In genomic region chr10:87477895-87478294, GRCm38 (mm10) we compare ENCODE assay signal across 27 mouse cellular contexts. TPM values are rescaled to one million over a fixed set of nuclear protein-coding genes. Genes with fewer than 3 reads are reported as not detected.
DNase-seq lines count a peak whose midpoint lies in the region; ATAC-seq and TF ChIP-seq lines count a peak whose summit lies in the region.
"Had no signal": no experiment of that assay in that cellular context is flagged by ENCODE, and none has a peak within 500 bp of the region (broad histone marks: within the 10 kb centered on the region; RNA-seq: fewer than 3 reads in every experiment).

No protein-coding gene starts in this region.

- no peak overlapping the region for H3K4me2 ChIP-seq in hindbrain, embryonic 16.5 days (ENCODE audit: low read length)
- H3K4me2 ChIP-seq in midbrain, postnatal 0 days (ENCODE audit: low read depth, low read length, poor library complexity, severe bottlenecking): no peak overlapping the region
- H3K4me2 ChIP-seq in midbrain, embryonic 13.5 days (replicated peaks): no peak overlapping the region
- H3K4me2 ChIP-seq: embryonic facial prominence, embryonic 12.5 days; embryonic facial prominence, embryonic 15.5 days; forebrain, embryonic 12.5 days; forebrain, embryonic 15.5 days; heart, embryonic 12.5 days; heart, embryonic 15.5 days; hindbrain, embryonic 15.5 days had no signal

- no peak overlapping the region for H3K27ac ChIP-seq in hindbrain, embryonic 10.5 days
- H3K27ac ChIP-seq in hindbrain, embryonic 16.5 days (ENCODE audit: low read depth, low read length): no peak overlapping the region
- no peak overlapping the region for H3K27ac ChIP-seq in midbrain, embryonic 10.5 days (replicated peaks)
- H3K27ac ChIP-seq in midbrain, postnatal 0 days (ENCODE audit: low read depth, low read length): no peak overlapping the region
- no peak overlapping the region for H3K27ac ChIP-seq in midbrain, embryonic 13.5 days
- H3K27ac ChIP-seq: embryonic facial prominence, embryonic 12.5 days; embryonic facial prominence, embryonic 15.5 days; forebrain, embryonic 12.5 days; forebrain, embryonic 15.5 days; heart, embryonic 15.5 days; hindbrain, embryonic 15.5 days had no signal

- WGBS in hindbrain, embryonic 10.5 days: 39% methylated on average over 5 of the region's 5 CpGs
- 50% methylated on average over 5 of the region's 5 CpGs for WGBS in hindbrain, embryonic 16.5 days
- 63% methylated on average over 5 of the region's 5 CpGs for WGBS in midbrain, embryonic 10.5 days
- 24% methylated on average over 5 of the region's 5 CpGs for WGBS in midbrain, postnatal 0 days
- WGBS in midbrain, embryonic 13.5 days: 38% methylated on average over 5 of the region's 5 CpGs

- no peak for ATAC-seq in hindbrain, embryonic 16.5 days
- ATAC-seq in midbrain, postnatal 0 days (ENCODE audit: low FRiP score): no peak
- peak; percentile 63; the same call in 1 of the 2 replicates for ATAC-seq in midbrain, embryonic 13.5 days
- ATAC-seq: activated CD4-positive, CD25-positive, alpha-beta regulatory T cell, adult 4 months; forebrain, embryonic 15.5 days had no signal

- peaks cover 38% of the 10 kb centered on the region for H3K4me1 ChIP-seq in hindbrain, embryonic 10.5 days (replicated peaks)
- peaks cover 3% of the 10 kb centered on the region; the same call in 1 of the 2 replicates for H3K4me1 ChIP-seq in hindbrain, embryonic 16.5 days (ENCODE audit: control insufficient read depth, insufficient read depth, low read depth, low read length)
- H3K4me1 ChIP-seq in midbrain, embryonic 10.5 days: peaks cover 46% of the 10 kb centered on the region
- no peaks in the 10 kb centered on the region for H3K4me1 ChIP-seq in midbrain, postnatal 0 days (ENCODE audit: insufficient read depth, low read length)
- H3K4me1 ChIP-seq in midbrain, embryonic 13.5 days (replicated peaks): peaks cover 18% of the 10 kb centered on the region
- H3K4me1 ChIP-seq: embryonic facial prominence, embryonic 12.5 days; embryonic facial prominence, embryonic 15.5 days; heart, embryonic 12.5 days; heart, embryonic 15.5 days had no signal

- peak; percentile 16 for DNase-seq in hindbrain, embryonic 10.5 days (ENCODE audit: low spot score)
- DNase-seq in midbrain, embryonic 10.5 days (ENCODE audit: low spot score): peak; percentile 40
- no peak for DNase-seq in midbrain, postnatal 0 days (ENCODE audit: low spot score)
- no peak for DNase-seq in lung, postnatal 25 days (ENCODE audit: low spot score)
- DNase-seq in right cerebral cortex, postnatal 4 days: no peak
- DNase-seq: adrenal gland, adult 8-10 months; adrenal gland, postnatal 25 days; cerebellum, adult 18-20 months; cerebellum, adult 9-10 months; cerebellum, postnatal 14 days; gastrocnemius, postnatal 25 days; heart, adult 18-20 months; heart, postnatal 10 days; heart, postnatal 36 days had no signal

- H3K9ac ChIP-seq in hindbrain, embryonic 16.5 days (ENCODE audit: low read depth, low read length): no peak overlapping the region
- H3K9ac ChIP-seq in midbrain, postnatal 0 days (replicated peaks; ENCODE audit: low read length, poor library complexity, severe bottlenecking): no peak overlapping the region
- no peak overlapping the region for H3K9ac ChIP-seq in midbrain, embryonic 13.5 days (replicated peaks)
- H3K9ac ChIP-seq: embryonic facial prominence, embryonic 12.5 days; embryonic facial prominence, embryonic 15.5 days; forebrain, embryonic 12.5 days; forebrain, embryonic 15.5 days; heart, embryonic 12.5 days; heart, embryonic 15.5 days; hindbrain, embryonic 15.5 days had no signal

- no peak overlapping the region for H3K4me3 ChIP-seq in hindbrain, embryonic 10.5 days
- no peak overlapping the region for H3K4me3 ChIP-seq in hindbrain, embryonic 16.5 days (ENCODE audit: low read length)
- no peak overlapping the region for H3K4me3 ChIP-seq in midbrain, embryonic 10.5 days
- H3K4me3 ChIP-seq in midbrain, postnatal 0 days (ENCODE audit: low read depth, low read length): no peak overlapping the region
- H3K4me3 ChIP-seq in midbrain, embryonic 13.5 days (replicated peaks): no peak overlapping the region
- H3K4me3 ChIP-seq: embryonic facial prominence, embryonic 12.5 days; embryonic facial prominence, embryonic 15.5 days; forebrain, embryonic 12.5 days; forebrain, embryonic 15.5 days; heart, embryonic 12.5 days; heart, embryonic 15.5 days; hindbrain, embryonic 15.5 days had no signal

- H3K9me3 ChIP-seq in hindbrain, embryonic 10.5 days: peaks cover 4% of the 10 kb centered on the region; the same call in 1 of the 2 replicates
- no peaks in the 10 kb centered on the region; the same call in 1 of the 2 replicates for H3K9me3 ChIP-seq in hindbrain, embryonic 16.5 days (ENCODE audit: control insufficient read depth, low read length)
- H3K9me3 ChIP-seq in midbrain, embryonic 10.5 days (replicated peaks): peaks cover 9% of the 10 kb centered on the region; the same call in 1 of the 2 replicates
- no peaks in the 10 kb centered on the region; the same call in 1 of the 2 replicates for H3K9me3 ChIP-seq in midbrain, postnatal 0 days (ENCODE audit: low read length)
- H3K9me3 ChIP-seq in midbrain, embryonic 13.5 days: peaks cover 4% of the 10 kb centered on the region; the same call in 1 of the 2 replicates
- H3K9me3 ChIP-seq: embryonic facial prominence, embryonic 12.5 days; embryonic facial prominence, embryonic 15.5 days; forebrain, embryonic 12.5 days; forebrain, embryonic 15.5 days; heart, embryonic 15.5 days; hindbrain, embryonic 15.5 days had no signal

- H3K27me3 ChIP-seq in hindbrain, embryonic 10.5 days (ENCODE audit: insufficient read depth, poor library complexity, severe bottlenecking): peaks cover 28% of the 10 kb centered on the region
- no peaks in the 10 kb centered on the region for H3K27me3 ChIP-seq in hindbrain, embryonic 16.5 days (replicated peaks; ENCODE audit: control insufficient read depth, insufficient read depth, low read length)
- peaks cover 29% of the 10 kb centered on the region for H3K27me3 ChIP-seq in midbrain, embryonic 10.5 days (ENCODE audit: low read depth, poor library complexity, severe bottlenecking)
- no peaks in the 10 kb centered on the region for H3K27me3 ChIP-seq in midbrain, postnatal 0 days (ENCODE audit: insufficient read depth, low read length)
- H3K27me3 ChIP-seq in midbrain, embryonic 13.5 days: no peaks in the 10 kb centered on the region
- H3K27me3 ChIP-seq: embryonic facial prominence, embryonic 12.5 days; forebrain, embryonic 15.5 days; hindbrain, embryonic 15.5 days had no signal

- H3K36me3 ChIP-seq in hindbrain, embryonic 10.5 days: no peaks in the 10 kb centered on the region
- H3K36me3 ChIP-seq in hindbrain, embryonic 16.5 days (ENCODE audit: control insufficient read depth, insufficient read depth, low read length): no peaks in the 10 kb centered on the region
- H3K36me3 ChIP-seq in midbrain, embryonic 10.5 days: no peaks in the 10 kb centered on the region
- no peaks in the 10 kb centered on the region for H3K36me3 ChIP-seq in midbrain, postnatal 0 days (ENCODE audit: insufficient read depth, low read length)
- H3K36me3 ChIP-seq in midbrain, embryonic 13.5 days: no peaks in the 10 kb centered on the region
- H3K36me3 ChIP-seq: embryonic facial prominence, embryonic 12.5 days; embryonic facial prominence, embryonic 15.5 days; forebrain, embryonic 12.5 days; forebrain, embryonic 15.5 days; heart, embryonic 12.5 days; heart, embryonic 15.5 days; hindbrain, embryonic 15.5 days had no signal

- no peak for TF ChIP-seq CTCF in midbrain, postnatal 0 days (IDR thresholded peaks at IDR 0.05)

RNA-seq across cellular contexts. Expression of gene Ascl1, which starts 15.6 kb away (rescaled TPM):
- polyA plus RNA-seq in hindbrain, embryonic 10.5 days (2016; fragmentation: Nextera tagmentation; extraction: Ambion mirVana): 15.7 and 41.5 TPM in 2 replicates
- polyA plus RNA-seq in hindbrain, embryonic 16.5 days (2015; fragmentation: Nextera tagmentation; extraction: Ambion mirVana): 6.3 and 9.6 TPM in 2 replicates
- 29.4 and 48.2 TPM in 2 replicates for polyA plus RNA-seq in midbrain, embryonic 10.5 days (2016; fragmentation: Nextera tagmentation; extraction: Ambion mirVana)
- 9.2 and 16.3 TPM in 2 replicates for total RNA-seq in midbrain, postnatal 0 days (2014; rRNA removed)
- 2.5 and 2.8 TPM in 2 replicates for polyA plus RNA-seq in midbrain, postnatal 0 days (2015; fragmentation: Nextera tagmentation; extraction: Ambion mirVana)
- 33.3 and 53.1 TPM in 2 replicates for polyA plus RNA-seq in midbrain, embryonic 13.5 days (2015; fragmentation: Nextera tagmentation; extraction: Ambion mirVana)
- total RNA-seq: common myeloid progenitor, adult 5-6 weeks; gastrocnemius, adult 8-10 months; gastrocnemius, postnatal 25 days; heart, adult 18-20 months; heart, postnatal 10 days; heart, postnatal 36 days had no signal
- polyA plus RNA-seq: activated CD4-positive, CD25-positive, alpha-beta regulatory T cell, adult 4 months had no signal

RNA-seq across cellular contexts. Expression of gene Pah, which starts 43.7 kb away (rescaled TPM):
- not detected in 2 replicates for polyA plus RNA-seq in hindbrain, embryonic 10.5 days (2016; fragmentation: Nextera tagmentation; extraction: Ambion mirVana)
- 0.10 TPM in 1 of 2 replicates, not detected in the other for polyA plus RNA-seq in hindbrain, embryonic 16.5 days (2015; fragmentation: Nextera tagmentation; extraction: Ambion mirVana)
- polyA plus RNA-seq in midbrain, embryonic 10.5 days (2016; fragmentation: Nextera tagmentation; extraction: Ambion mirVana): 0.23 and 0.27 TPM in 2 replicates
- not detected in 2 replicates for total RNA-seq in midbrain, postnatal 0 days (2014; rRNA removed)
- polyA plus RNA-seq in midbrain, postnatal 0 days (2015; fragmentation: Nextera tagmentation; extraction: Ambion mirVana): 0.09 and 0.18 TPM in 2 replicates
- polyA plus RNA-seq in midbrain, embryonic 13.5 days (2015; fragmentation: Nextera tagmentation; extraction: Ambion mirVana): 0.18 and 0.20 TPM in 2 replicates
- total RNA-seq: adrenal gland, postnatal 25 days; common myeloid progenitor, adult 5-6 weeks; ES-E14; gastrocnemius, postnatal 25 days; heart, postnatal 10 days had no signal
- polyA plus RNA-seq: activated CD4-positive, CD25-positive, alpha-beta regulatory T cell, adult 4 months; embryonic facial prominence, embryonic 12.5 days; embryonic facial prominence, embryonic 15.5 days; forebrain, embryonic 12.5 days; forebrain, embryonic 15.5 days; heart, embryonic 12.5 days; heart, embryonic 15.5 days; hindbrain, embryonic 15.5 days had no signal

Comparison
In these comparisons a context has a peak if more than half of its experiments do, and no peak if none do; other contexts are left out.
1. DNase-seq: peak in hindbrain, embryonic 10.5 days (single experiment) and midbrain, embryonic 10.5 days (single experiment); none in midbrain, postnatal 0 days (single experiment), lung, postnatal 25 days (single experiment) and right cerebral cortex, postnatal 4 days (single experiment).